Mouse (Mus musculus): ENCODE measurements at regions not wholly inside any gene's neighbourhood (a gene's known extent, or its start where the extent isn't known, plus 50 kb on each side); places are given as distances from the start of the nearest gene placed in this dataset.
"Not testable (repeated sequence)": the region's sequence is repeated elsewhere in the genome, so short reads cannot be mapped to it uniquely, and the experiment has no call there.

DNA sequence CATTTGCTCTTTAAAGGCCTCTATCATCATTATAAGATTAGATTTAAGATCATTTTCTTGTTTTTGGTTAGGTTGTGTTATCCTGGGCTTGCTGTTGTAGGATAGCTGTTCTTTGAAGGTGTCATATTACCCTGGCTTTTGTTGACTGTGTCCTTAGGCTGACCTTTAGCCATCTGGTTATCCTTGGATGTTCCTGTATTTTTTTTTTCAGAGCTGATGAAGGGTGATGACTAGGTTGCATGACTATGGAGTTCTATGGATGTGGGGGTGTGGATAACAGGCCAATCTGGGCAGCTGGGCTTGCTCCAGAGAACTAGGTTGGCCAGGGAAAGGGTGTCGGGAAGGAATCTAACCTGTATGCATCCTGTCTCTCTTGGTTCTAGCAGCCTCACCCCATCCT lies 74.2 kb downstream of the Dmrta1 start:
- no peak for DNase-seq (ENCODE audit: low spot score in 2 of 2)

DNA sequence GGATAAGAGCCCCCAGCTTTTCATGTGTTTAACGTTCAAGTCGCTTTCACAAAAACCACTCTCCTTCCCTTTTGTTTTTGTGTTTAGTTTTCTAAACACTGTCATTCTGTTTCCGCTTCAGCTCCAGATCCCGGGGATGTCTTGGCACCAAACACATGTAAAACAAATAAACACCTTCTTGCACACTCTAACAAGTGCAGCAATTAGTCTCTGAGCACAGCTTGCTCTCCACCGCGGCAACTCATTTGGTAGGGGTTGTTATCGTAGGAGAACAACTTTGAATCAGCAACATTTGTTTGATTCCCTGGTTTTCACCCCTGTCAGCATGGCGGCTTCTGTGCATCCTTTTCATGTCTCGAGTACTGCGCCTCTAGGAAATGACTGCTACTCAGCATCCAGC lies 97.0 kb downstream of the Dmrta1 start:
- no peak for DNase-seq (ENCODE audit: low spot score in 2 of 2)

DNA sequence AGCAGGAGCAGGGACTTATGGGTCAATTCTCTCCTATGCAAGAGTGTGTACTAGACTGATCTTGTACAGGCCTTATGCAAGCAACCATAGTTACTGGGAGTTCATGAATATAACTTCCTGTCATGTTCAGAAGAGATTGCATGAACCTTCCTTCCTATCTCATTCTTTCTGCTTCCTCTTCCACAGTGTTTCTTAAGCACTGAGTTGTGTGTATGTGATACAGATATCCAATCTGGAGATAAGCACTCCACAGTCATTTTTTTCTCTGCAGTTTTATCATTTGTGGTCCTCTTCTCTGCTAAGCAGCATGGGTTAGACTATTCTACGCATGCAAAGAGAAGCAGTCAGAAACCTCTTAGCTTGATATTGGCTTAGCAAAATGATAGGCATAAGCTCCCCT lies 102.3 kb downstream of the Dmrta1 start:
- DNase-seq (ENCODE audit: low spot score in 2 of 2): no peak

DNA sequence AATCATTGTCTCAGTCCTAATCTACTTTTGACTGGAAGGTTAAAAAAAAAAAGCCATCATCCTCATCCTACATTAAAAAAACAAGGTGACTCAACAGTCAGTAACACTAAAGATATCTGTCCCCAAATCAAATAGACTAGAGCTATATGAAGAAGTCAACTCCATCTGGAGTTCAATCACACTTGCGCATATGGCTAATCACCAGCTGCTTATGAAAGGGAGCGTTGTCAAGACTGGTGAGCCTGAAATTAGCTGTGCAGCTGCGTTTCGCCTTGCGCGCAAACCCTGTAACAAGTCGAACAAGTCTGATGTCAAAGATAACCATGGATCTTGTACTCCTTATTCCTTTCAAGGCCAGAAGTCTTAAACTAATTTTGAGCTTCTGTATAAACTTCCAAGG lies 137.6 kb downstream of the Dmrta1 start:
- peak in 1 of 2 experiments; percentile 9 for DNase-seq (ENCODE audit: low spot score in 2 of 2)

GRCm38 (mm10) chr4:89834552-89835206 lies 155.4 kb downstream of the Dmrta1 start:
- peak in 1 of 2 experiments; percentile 6 for DNase-seq (ENCODE audit: low spot score in 2 of 2)

DNA sequence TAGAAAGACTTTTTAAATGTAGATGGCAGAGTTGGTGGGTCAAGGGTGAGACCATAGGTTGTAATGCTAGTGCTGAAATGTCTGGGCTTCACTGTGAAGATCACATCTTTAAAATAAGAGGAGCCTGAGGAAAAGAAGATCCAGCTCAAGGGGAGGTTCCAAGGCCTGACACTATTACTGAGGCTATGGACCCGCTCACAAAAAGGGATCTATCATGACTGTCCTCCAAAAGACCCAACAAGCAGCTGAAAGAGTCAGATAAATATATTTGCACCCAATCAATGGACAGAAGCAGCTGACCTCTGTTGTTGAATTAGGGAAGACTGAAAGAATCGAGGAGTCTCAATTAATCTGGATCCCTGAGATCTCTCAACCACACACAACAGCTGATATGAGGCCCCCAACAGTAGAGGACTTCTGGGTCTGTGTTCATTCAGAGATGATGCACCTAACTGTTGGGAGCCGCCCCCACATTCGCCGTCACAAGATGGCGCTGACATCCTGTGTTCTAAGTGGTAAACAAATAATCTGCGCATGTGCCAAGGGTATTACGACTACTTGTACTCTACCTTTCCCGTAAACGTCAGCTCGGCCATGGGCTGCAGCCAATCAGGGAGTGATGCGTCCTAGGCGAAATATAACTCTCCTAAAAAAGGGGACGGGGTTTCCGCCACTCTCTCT lies 196.3 kb downstream of the Dmrta1 start:
- DNase-seq (ENCODE audit: low spot score in 2 of 2): peak; percentile 4 to 8

DNA sequence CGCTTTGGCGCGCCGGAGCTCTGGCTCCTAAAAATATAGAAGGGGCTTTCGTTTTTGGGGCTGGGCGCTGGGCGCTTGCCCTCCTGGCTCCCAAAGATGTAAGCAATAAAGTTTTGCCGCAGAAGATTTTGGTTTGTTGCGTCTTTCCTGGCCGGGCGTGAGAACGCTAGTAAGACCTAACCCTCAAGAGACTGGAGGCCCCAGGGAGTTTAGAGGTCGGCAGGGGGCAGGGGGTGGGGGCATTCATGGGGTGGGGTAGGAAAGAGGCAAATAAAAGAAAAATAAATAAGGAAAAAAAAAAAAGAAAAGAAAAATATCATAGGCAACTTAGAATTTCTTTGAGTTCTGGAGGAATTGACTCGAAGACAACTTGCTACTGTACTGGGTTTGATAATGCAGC lies 196.9 kb downstream of the Dmrta1 start:
- not testable (repeated sequence) for DNase-seq (ENCODE audit: low spot score in 2 of 2)

DNA sequence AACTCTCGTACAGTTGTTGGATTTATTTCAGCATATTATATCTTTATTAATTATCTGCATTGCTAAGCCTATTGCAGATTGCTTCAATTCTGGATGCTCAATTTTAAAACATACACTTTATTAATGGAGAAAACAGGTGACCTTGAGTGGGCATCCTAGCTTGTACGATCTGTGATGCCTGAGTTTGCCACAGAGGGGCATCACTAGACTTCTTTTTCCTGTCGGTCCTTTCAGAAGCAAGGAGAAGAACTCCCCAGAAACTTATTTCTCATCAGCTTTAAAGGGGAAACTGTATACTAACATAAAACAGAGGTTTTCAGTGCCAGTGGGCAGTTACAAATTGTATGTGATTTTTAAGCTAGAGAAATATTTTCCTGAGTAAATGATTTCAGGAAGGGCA lies 201.8 kb downstream of the Dmrta1 start:
- no peak for DNase-seq (ENCODE audit: low spot score in 2 of 2)

DNA sequence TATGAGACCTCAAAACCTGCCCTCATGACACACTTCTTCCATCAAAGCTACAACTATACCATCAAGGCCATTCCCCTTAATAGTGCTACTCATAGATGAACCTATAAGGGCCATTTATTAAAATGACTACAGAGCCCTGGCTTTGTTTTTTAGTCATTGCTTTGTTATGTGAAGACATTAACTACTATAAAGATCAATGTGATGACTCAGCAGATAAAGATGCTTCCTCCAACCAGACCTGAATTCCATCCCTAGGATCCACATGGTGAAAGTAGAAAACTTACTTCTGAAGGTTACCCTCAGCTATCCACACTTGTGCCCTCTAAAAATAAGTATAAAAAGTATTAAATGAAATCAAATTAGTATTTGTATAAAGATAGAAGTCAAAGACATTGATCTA lies 230.4 kb downstream of the Dmrta1 start:
- DNase-seq (ENCODE audit: low spot score in 2 of 2): no peak

DNA sequence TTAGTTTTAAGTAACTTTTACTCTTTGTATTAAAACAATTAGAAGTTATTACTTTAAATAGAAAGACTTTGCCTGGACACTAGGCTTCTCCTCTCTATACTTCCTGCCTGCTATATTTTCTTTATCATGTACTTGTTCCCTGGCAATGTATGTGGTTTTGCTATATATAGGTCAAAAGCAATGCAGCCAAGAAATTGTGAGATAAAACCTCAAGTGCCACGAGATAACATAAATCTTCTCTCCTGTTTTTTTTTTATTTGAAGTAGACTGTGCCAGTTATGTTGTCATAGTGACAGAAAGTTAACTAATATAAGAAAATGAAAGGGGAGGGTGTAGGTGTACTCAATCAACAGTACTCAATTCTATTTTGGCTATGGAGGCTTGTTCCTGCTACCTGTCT lies 258.4 kb downstream of the Dmrta1 start:
- DNase-seq (ENCODE audit: low spot score in 2 of 2): no peak

DNA sequence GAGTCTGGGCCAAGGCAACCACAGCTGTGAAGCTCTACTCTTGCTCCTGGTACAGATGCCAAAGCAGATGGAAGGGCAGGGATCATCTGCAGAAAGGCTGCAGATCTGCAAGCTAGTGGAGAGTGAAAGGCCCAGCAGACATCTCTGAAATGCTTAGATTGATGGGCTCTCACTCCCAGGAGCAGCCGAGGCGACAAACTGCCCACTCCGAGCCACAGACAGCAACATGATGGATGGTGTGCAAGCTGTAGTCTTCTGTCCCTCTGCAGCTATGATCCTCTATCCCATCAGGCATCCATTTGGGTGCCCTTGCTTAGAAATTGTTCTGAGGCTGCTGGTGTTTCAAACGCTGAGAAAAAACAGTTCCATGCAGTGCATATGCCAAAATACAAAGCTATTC lies 262.1 kb downstream of the Dmrta1 start:
- DNase-seq (ENCODE audit: low spot score in 2 of 2): no peak

DNA sequence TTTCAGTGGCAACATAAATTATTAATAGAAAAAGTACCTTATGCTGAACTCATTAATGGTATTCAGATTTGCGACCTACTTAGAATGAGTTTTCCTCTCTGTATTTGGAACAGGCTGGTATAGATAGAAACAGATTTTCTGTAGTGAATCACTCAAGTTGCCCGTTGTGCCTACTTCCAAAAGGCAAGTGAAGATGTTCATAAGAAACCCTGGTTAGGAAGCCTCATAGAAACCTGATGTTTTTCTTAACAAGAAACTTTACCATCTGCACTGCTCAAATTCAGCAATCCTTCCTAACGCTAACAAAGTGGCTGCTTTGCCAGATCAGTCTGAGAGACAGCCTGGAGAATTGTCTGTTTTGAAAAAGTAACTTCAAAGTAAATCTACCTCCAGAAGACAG lies 242.5 kb upstream of the Zfp352 start:
- peak in 1 of 2 experiments; percentile 4 for DNase-seq (ENCODE audit: low spot score in 2 of 2)

GRCm38 (mm10) chr4:90003413-90003812 lies 215.2 kb upstream of the Zfp352 start:
- no peak for DNase-seq (ENCODE audit: low spot score in 2 of 2)

DNA sequence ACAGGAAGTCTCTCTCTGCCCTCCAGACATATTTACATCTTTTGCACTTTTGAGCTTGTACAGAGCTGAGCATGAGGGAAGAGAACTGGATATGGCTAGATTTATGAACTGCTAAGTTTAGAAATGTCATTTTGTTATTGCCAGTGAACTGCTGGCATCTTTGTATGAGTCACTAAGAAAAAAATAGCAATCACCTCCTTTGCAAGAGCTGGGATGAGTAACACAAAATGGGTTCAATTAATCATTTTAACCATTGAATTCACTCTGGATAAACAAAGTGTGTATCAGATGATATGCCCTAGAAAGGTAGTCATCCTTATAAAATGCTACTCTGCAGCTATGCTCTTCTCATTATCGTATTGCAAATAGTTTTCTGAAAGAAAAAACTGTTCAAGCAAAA lies 214.7 kb upstream of the Zfp352 start:
- DNase-seq (ENCODE audit: low spot score in 2 of 2): no peak

GRCm38 (mm10) chr4:90012723-90013122 lies 205.9 kb upstream of the Zfp352 start:
- no peak for DNase-seq (ENCODE audit: low spot score in 2 of 2)

- DNase-seq (ENCODE audit: low spot score in 2 of 2): no peak
Observed at GRCm38 (mm10) chr4:90014203-90014602, 204.4 kb upstream of the Zfp352 start.

Data from left cerebral cortex, adult 8-10 months (tissue).